Mouse (Mus musculus): ENCODE measurements at regions not wholly inside any gene's neighbourhood (a gene's known extent, or its start where the extent isn't known, plus 50 kb on each side); places are given as distances from the start of the nearest gene placed in this dataset.

GRCm38 (mm10) chr3:137563541-137564080 lies 57.8 kb upstream of the Ddit4l start:
- DNase-seq = no peak

DNA sequence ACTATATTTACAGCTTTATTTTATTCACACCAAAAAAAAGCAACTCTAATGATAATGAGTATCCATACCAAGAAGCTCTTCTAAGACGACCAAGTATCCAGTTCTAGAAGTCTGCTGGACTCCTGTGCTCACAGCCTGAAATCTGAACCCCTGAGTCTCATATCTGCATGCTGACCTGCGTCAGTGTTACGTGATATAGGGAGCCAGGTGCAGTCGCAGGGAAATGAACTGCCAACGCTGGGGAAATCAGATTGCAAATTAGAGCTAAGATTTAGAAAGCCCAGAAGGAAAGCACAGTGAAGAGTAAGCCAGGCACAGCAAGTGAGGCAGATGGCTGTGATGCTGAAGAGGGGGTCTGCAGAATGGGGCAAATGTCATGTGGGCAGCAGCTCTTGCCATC lies 57.1 kb upstream of the Ddit4l start:
- DNase-seq = no peak

- no peak for DNase-seq
These were observed 52.7 kb upstream of the Ddit4l start for GRCm38 (mm10) chr3:137568580-137569313.

All from right cerebral cortex, adult 18-20 months (tissue).